Mouse (Mus musculus) lung, postnatal 14 days (tissue): ENCODE measurements around the gene Ercc6.
A peak's percentile ranks its signal among the peaks of the same experiment; 100 is the strongest.

ENCODE experiments used
- DNase-seq: peaks from one replicate; pipeline ENCODE4 v3.0.0; 2021

The Ercc6 gene

GRCm38 (mm10) chr14:32583696-32584095 is 70.4 kb downstream of the Ercc6 start:
- no peak for DNase-seq

- peak; percentile 75 for DNase-seq
These were observed 73.9 kb downstream of the Ercc6 start for GRCm38 (mm10) chr14:32587013-32587784.

GRCm38 (mm10) chr14:32590377-32590776 is 77.1 kb downstream of the Ercc6 start:
- DNase-seq = no peak

DNA sequence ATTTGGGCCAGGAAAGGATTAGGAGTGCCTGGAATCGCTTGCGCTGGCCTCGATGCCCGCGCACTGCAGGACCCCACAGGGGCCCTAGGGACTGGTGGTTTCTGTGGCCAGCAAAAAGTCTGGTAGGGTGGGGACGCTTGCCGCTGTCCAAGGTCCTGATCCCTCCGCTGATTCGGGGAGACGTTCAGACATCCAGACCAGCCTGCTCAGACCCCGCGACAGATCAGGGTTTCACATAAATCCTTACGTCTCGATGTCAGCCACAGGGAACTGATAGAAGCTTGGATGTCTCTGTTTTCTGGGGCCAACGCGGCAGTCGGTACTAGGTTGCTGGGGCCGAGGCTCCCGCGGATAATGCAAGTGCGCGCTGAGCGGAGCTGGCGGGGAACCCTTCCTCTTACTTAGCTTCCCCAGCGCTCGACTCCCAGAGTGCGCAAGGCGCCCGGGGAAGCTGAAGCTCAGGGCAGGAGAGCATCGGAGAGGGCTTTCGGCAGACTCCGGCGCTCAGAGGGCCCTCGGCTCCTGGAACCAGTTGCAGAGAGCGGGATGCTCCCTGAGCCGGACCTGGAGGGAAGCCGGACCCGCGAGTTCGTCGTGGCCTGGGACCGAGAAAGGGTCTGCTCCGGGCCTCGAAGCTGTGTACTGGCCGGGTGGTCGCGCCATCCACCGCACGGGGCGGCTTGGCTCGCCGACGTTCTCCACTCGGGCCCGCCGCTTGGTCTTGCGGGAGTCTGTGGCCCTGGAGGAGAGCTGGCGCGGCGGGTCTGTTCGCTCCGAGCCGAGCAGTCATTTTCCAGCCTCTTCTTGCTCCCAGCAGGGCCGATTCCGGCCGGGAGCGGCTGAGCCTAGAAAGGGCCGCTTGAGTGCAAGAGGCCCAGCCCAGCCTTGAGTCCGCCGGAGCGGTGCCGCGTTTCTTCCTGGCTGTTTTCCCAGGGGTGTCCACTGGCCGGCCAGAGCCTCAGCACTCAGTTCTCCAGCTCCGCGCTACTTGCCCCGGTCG is 84.2 kb downstream of the Ercc6 start:
- peak; percentile 79 for DNase-seq

- no peak for DNase-seq
These were observed 85.3 kb downstream of the Ercc6 start for GRCm38 (mm10) chr14:32598437-32599219.

DNA sequence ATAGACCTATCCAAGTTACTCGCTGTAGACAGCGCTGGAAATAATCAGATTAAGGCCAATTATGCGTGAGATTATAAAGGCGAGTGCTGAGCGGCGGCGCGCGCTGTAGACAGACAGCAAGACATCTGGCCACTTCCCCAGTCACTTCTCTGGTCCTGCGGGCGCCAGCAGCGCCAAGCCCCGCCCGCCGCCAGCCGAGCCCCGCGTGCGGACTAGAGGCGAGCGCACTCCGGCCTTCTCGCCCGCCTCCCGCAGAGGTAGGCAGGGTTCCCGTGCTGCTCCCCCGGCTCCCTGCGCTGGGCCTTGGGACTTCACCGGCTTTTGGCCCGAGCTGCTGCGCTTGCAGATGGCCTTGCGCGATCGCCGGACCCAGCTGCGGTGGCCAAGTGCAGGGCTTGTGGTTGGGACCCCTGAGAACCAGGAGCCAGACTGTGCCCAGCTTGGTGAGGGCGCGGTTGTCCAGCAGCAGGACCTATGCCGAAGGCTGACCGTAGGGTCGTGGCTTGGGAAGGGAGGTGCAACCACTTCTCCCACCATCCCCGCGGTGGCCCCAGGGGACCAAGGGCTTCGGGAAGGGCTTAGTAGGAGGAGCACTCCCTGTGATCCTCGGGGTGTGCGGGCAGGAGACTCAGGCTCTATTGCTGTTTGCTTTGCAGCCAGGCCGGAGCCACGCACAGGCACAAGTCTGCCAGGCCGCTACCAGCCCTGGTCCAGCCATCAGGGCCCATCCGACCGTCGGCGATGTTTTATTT is 86.1 kb downstream of the Ercc6 start, which contains the start of gene Prrxl1:
Gene Prrxl1, plus strand, starts transcription at position 118 of the 752 bp plus-strand sequence.
- no peak for DNase-seq

DNA sequence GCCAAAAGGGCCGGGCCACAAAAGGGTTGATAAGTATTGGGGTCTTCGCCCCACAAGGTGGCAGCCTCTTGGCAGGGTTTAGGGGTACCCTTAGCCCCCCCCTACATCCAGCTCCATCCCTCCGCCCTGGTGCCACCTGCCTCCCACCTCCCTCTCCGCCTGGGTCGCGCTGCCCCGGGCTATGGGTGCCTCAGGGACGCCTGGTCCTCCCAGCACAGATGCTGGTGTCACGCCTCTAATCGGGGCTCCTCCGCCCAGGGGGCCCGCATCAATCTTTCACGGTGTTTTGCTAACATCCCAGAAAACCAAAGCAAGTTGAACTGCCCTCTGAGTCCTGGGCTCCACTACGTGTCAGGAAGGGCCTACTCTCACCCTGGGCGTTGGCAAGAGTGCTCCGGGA is 86.8 kb downstream of the Ercc6 start:
- no peak for DNase-seq

GRCm38 (mm10) chr14:32605508-32605907 is 92.2 kb downstream of the Ercc6 start:
- DNase-seq = no peak

- no peak for DNase-seq
These were observed 93.0 kb downstream of the Ercc6 start for GRCm38 (mm10) chr14:32606316-32606715.

DNA sequence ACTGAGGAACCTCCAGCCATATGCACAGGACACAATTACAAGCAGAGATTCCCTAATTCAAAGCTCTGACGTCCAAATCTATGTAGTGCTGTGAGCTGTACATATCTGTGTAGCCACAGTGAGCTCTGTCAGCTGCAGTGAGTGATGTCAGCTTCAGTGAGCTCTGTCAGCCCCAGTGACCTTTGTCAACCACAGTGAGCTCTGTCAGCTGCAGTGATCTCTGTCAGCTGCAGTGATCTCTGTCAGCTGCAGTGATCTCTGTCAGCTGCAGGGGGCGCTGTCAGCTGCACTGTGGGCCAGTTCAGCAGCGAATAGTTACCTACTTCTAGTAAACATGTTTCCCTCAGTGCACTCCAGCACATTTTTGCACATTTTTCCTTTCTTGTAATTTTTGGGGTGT is 96.1 kb downstream of the Ercc6 start:
- DNase-seq = peak; percentile 16

DNA sequence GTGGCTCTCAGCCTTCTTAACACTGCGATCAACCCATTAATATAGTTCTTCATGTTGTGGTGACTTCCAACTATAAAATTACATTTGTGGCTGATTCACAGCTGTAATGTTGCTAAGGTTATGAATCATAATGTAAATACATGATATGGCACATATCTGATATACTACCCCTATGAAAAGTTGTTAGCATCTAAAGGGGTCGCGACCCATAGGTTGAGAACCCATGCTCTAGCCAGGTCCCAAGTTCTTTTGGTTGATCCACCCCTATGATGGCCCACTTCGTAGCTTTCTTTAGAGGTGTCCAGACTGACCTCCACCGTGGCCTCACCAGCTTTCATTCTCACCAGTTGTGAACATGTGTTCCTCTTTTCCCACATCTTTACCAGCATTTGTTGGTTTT is 103.9 kb downstream of the Ercc6 start:
- no peak for DNase-seq

- DNase-seq = no peak
These were observed 110.9 kb downstream of the Ercc6 start for GRCm38 (mm10) chr14:32624245-32624644.

DNA sequence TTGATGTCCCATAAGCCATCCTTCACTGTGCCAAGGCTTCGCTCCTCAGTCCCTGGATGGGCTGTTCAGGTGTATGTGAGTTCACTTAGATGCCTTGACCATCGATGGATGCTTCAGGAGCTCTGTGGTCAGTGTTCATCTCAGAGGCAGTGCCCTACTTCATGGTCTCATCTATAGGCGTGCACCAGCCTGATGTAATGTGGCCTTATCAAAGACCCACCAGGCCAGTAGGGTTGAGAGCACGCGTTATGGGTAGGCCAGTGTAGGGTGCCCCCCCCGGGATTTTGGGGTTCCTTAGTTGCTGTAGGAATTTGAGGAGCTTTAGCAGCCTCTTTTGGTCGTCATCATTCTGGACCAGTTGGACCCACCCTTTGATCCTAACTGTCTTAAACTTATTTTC is 111.5 kb downstream of the Ercc6 start:
- no peak for DNase-seq

DNA sequence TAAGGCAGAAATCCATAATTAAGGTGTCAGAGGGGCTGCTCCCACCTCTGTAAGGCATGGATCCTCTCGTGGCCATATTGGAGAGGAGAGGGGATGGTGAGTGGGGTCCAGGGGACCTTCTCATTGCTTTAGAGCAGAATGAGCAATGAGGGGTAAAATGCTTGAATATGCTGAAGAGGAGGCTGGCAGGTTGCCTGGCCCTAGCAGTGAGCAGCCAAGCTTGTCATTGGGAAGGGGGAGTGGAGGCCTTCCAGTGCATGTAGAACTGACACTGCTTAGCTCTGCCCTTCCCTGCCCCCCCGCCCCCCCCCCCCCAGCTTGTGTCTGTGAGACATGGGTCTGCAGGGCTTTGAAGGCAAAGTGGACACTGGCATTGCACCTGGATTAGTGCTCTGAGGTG is 114.0 kb downstream of the Ercc6 start:
- DNase-seq = no peak

- DNase-seq = no peak
These were observed 115.3 kb downstream of the Ercc6 start for GRCm38 (mm10) chr14:32628584-32628983.
